Mouse (Mus musculus): ENCODE data around the gene Kif3a.

Kif3a gene

GRCm38 (mm10) chr11:53644017-53644416, 76.8 kb downstream of the Kif3a start:
- DNase-seq (ENCODE audit: low spot score in 2 of 2), result no peak

- no peak for DNase-seq (ENCODE audit: low spot score in 2 of 2)
Measured at GRCm38 (mm10) chr11:53651441-53651840, 84.3 kb downstream of the Kif3a start.
